Mouse (Mus musculus) heart, embryonic 10.5 days (tissue): ENCODE measurements around the gene Cdc37. TPM values are rescaled to one million over a fixed set of nuclear protein-coding genes. Genes with fewer than 3 reads are reported as not detected.
"Not testable (repeated sequence)": the region's sequence is repeated elsewhere in the genome, so short reads cannot be mapped to it uniquely, and the experiment has no call there.

ENCODE experiments used
- DNase-seq: peaks from one replicate; pipeline ENCODE4 v3.0.0-alpha.2; 2017; ENCODE audit warnings: low spot score
- H3K27ac ChIP-seq: fragments of 300-500 bp; sonication (generic); 2 replicates; pipeline ENCODE4 v1.5.1; 2016; ENCODE audit warnings: mild to moderate bottlenecking
- H3K27me3 ChIP-seq: fragments of 300-500 bp; sonication (generic); 2 replicates; pipeline ENCODE4 v1.6.1; 2016; ENCODE audit warnings: mild to moderate bottlenecking; ENCODE audit not compliant: poor library complexity, insufficient read depth, severe bottlenecking
- H3K36me3 ChIP-seq: fragments of 300-500 bp; sonication (generic); 2 replicates; pipeline ENCODE4 v1.6.1; 2016; ENCODE audit warnings: mild to moderate bottlenecking, moderate library complexity
- H3K4me1 ChIP-seq: fragments of 300-500 bp; sonication (generic); 2 replicates; pipeline ENCODE4 v1.6.1; 2016; ENCODE audit warnings: mild to moderate bottlenecking
- H3K4me3 ChIP-seq: fragments of 300-500 bp; sonication (generic); 2 replicates; pipeline ENCODE4 v1.5.1; 2016; ENCODE audit warnings: mild to moderate bottlenecking, moderate library complexity
- H3K9me3 ChIP-seq: fragments of 300-500 bp; sonication (generic); 2 replicates; pipeline ENCODE4 v1.6.1; 2016; ENCODE audit warnings: mild to moderate bottlenecking, moderate library complexity
- WGBS: fragments of 180-500 bp; shearing (Covaris S2); methylation state at CpG from one replicate; pipeline ENCODE4 v1.1.7; 2016; 5-methylcytosine and 5-hydroxymethylcytosine counted together
- polyA plus RNA-seq: library from polyadenylated mRNA; unstranded; fragments of >200 nt; fragmentation: Nextera tagmentation; extraction: Ambion mirVana; gene quantifications from 2 replicates; pipeline ENCODE4 v1.2.1, GENCODE M21; 2016

Gene Cdc37
- polyA plus RNA-seq, result 286 and 333 TPM in 2 replicates

DNA sequence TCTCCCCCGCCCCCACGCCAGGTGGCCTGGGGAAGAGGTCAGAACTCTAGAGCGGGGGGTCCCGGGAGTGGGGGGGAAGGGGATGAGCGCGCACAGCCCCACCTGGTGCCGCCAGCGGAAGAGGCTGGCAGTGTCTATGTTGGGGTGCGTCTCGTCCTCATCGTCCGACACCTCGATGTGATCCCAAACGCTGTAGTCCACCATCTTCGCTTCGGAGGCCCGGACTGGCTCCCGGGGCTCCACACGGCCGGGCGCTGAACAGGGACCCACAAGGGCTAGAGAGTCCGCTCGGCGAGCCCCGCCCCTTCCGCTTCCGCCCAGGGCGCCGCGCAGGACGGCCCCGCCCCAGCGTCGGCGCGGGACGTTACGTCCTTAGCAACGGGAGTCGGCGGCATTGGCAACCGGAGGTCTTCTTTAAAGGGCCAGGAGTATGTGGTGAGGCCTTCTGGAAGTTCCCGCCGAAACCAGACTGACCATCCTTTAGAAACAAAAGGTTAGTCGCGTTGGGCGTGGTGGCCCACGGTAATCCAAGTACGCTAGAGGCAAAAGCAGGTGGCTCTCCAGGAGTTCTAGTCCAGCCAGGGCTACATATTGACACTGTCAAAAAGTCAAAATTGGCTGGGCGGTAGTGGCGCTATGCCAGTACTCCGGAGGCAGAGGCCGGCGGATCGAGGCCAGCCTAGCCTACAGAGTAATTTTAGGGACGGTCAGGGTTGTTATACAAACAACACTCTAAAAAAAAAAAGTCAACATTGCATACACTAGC is at the start of gene Cdc37:
Gene Cdc37, minus strand, starts transcription at position 329 of the 766 bp plus-strand sequence.
- Histone ChIP-seq H3K4me1 (peaks cover 64% of the 10 kb centered on the region), H3K36me3 (peaks cover 18% of the 10 kb centered on the region), H3K9me3 (no peaks in the 10 kb centered on the region), H3K27me3 (no peaks in the 10 kb centered on the region), H3K27ac (peak within 1 kb of the TSS; percentile 87), H3K4me3 (peak within 1 kb of the TSS; percentile 79)
- peak; percentile 97 for DNase-seq
- WGBS, result 4% methylated on average over 56 of the region's 56 CpGs

DNA sequence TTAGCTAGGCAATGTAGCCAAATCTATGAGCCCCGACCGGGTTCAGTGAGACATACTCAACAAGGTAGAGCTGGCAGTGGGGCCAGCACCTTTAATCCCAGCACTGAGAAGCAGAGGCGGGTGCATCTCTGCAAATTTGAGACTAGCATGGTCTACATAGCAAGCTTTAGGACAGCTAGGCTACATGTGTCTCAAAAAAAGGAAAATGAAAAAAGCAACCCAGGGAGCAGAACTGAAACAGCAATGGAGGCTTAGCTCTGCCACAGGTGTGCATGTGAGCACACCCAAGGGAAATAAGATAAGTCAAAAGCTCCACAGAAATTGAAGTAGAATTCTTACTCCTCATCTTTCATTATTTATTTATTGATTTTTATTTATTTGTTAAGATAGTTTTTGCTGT is 49.2 kb upstream of the Cdc37 start:
- no peaks in the 10 kb centered on the region for H3K9me3 ChIP-seq
- peaks cover 23% of the 10 kb centered on the region for H3K4me1 ChIP-seq
- DNase-seq, result no peak
- WGBS, result 82% methylated on average over 3 of the region's 3 CpGs
- no peaks in the 10 kb centered on the region for H3K27me3 ChIP-seq
- no peak overlapping the region for H3K4me3 ChIP-seq
- H3K36me3 ChIP-seq, result peaks cover 30% of the 10 kb centered on the region
- H3K27ac ChIP-seq, result no peak overlapping the region

DNA sequence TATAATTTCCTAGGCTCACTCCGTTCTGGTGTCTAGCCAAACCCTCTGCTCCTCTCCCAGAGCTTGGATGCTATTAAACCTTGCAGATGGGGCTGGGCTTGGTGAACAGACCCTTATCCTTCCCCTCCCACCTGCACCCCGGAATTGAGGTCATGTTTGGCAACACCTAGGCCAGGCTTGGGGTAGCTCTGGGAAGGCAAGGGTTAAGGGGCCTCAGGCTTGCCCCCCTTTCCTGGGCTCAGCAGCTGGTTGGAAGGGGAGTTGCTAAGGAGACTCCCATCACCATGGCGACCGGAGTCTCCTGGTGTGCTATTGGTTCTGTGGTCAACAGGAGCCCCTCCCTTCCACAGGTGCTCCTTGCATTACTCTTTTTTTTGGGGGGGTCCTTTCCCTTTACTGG is 48.2 kb upstream of the Cdc37 start:
- H3K9me3 ChIP-seq, result no peaks in the 10 kb centered on the region
- peaks cover 29% of the 10 kb centered on the region; the same call in 1 of the 2 replicates for H3K36me3 ChIP-seq
- DNase-seq, result no peak
- no peaks in the 10 kb centered on the region for H3K27me3 ChIP-seq
- H3K27ac ChIP-seq, result no peak overlapping the region
- peaks cover 23% of the 10 kb centered on the region for H3K4me1 ChIP-seq
- H3K4me3 ChIP-seq, result no peak overlapping the region
- 43% methylated on average over 4 of the region's 4 CpGs for WGBS

DNA sequence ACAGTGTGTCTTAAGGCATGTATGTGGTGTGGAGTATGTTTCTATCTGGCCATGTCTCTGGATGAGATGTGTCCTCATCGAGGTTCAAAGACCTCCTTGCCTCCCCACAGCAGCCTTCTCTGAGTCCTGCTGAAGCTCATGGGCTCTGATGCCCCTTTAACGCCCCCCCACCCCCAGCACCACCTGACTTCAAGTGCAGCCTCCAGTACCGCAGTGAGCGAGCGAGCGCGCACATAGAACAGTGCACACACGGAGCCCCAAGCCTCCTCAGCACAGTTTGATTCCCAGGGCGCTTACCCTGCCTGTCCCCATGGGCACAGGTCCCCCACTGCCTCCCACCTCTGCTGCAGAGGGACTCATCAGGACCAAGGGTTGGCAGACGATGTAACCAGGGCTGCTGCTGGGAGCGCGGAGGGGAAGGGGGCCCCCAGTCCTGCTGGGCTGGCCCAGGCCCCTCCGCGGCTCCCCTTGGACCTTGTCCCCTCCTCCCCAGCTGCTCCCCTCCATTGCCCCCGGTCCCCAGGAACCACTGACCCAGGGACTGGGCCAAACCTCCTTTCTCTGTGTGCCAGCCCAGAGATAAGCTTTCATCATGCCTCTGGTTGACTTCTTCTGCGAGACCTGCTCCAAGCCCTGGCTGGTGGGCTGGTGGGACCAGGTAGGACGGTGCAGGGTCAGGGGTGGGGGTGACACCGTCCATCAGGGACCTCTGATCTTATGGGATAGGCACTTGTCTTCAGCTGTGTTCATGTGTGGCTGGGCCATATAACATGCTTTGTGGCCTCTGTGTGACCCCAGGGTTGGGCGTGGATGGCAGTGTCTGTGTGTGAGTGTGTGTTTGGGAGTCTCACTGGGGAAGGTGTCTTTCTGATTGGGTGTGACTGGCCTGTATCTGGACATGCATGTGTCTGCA is 47.0 kb upstream of the Cdc37 start:
- 54% methylated on average over 19 of the region's 19 CpGs for WGBS
- DNase-seq, result no peak
- no peaks in the 10 kb centered on the region for H3K27me3 ChIP-seq
- peaks cover 23% of the 10 kb centered on the region for H3K4me1 ChIP-seq
- H3K9me3 ChIP-seq, result no peaks in the 10 kb centered on the region
- peak overlapping the region; percentile 62 for H3K27ac ChIP-seq
- peak overlapping the region; percentile 34 for H3K4me3 ChIP-seq
- peaks cover 40% of the 10 kb centered on the region for H3K36me3 ChIP-seq

DNA sequence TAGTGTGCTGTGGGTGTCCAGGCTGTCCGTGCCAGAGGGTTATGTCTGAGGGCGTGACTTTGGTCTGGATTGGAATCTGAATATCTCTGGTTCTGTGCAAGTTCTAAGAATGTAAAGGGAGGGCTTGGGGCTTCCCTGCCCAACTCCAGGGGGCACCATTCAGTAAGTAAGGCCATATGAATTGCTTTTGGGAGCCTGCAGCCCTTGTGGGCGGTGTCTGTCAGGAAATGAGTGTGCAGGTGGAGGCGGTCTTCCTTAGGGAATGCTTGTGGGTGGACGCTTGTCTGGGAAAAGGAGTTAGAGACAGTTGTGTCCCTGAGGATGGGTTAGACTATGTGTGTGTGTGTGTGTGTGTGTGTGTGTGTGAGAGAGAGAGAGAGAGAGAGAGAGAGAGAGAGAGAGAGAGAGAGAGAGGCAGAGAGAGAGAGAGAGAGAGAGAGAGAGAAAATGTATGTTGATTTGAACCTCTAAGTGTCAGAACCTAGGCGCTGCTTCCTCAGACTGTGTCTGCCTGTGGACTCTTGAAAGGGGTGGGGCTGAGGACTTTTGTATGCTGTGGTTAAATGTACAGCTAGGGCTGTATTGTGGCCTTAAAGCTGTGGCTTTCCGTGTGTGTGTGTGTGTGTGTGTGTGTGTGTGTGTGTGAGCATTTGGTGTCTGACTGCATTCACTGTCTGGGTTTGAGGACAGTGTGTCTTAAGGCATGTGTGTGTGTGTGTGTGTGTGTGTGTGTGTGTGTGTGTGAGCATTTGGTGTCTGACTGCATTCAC is 46.1 kb upstream of the Cdc37 start:
- not testable (repeated sequence) for H3K9me3 ChIP-seq, H3K4me3 ChIP-seq, DNase-seq, H3K27me3 ChIP-seq, H3K27ac ChIP-seq
- WGBS, result 70% methylated on average over 7 of the region's 7 CpGs
- Histone ChIP-seq H3K4me1 (peaks cover 28% of the 10 kb centered on the region), H3K36me3 (peaks cover 35% of the 10 kb centered on the region)

DNA sequence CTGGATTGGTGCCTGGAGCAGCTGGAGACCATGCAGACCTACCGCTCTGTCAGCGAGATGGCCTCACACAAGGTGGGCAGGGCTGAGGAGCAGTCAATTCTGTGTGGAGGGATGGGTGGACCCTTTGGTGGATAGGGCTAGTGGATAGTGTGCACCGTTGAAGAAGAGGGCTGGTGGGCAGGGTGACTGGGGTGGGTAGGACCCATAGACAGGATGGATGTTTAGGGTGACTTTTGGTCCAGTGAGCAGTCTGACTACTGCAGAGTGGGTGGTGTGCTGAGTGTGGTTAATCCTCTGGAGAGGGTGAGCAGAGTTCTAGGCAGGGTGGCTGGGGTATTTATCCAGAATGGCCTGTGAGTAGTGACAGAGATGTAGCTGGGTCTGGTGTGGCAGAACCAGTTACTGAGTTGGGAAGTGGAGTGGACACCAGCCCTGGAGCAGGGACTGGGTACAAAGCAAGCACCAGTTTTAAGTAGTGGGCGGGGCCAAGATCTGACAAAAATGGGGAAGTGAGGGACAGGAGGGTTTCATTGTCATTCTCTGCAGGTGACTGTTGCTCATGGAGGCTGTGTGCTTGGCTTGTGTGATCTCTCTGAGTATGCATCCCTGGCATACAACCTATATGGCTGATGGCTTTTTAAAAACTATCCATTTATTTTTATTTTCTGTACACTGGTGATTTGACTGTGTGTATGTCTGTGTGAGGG is 45.2 kb upstream of the Cdc37 start:
- peaks cover 26% of the 10 kb centered on the region for H3K36me3 ChIP-seq
- DNase-seq, result no peak
- H3K27ac ChIP-seq, result no peak overlapping the region
- H3K4me3 ChIP-seq, result no peak overlapping the region
- H3K27me3 ChIP-seq, result no peaks in the 10 kb centered on the region
- WGBS, result 77% methylated on average over 4 of the region's 4 CpGs
- H3K9me3 ChIP-seq, result no peaks in the 10 kb centered on the region
- peaks cover 32% of the 10 kb centered on the region for H3K4me1 ChIP-seq

DNA sequence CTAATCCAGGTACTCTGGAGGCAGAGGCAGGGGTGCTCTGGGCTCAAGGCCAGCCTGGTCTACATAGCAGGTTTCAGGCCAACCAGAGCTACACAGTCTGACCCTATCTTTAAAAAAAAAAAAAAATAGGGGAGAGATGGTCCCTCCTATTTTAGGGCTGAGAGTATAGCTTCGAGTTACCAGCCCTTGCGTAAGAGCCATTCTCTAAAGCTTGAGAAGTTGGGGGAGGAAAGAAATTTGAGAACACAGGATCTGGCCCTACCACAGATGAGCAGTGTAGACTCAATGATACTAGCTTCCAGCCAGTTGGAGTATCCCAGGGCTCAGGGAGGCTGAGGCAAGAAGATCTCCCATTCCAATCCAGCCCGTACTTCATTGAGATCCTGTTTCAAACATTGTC is 44.0 kb upstream of the Cdc37 start:
- Histone ChIP-seq H3K9me3 (no peaks in the 10 kb centered on the region), H3K4me3 (no peak overlapping the region), H3K27ac (no peak overlapping the region), H3K36me3 (peaks cover 16% of the 10 kb centered on the region), H3K4me1 (peaks cover 32% of the 10 kb centered on the region), H3K27me3 (no peaks in the 10 kb centered on the region)
- WGBS, result 87% methylated on average over 3 of the region's 3 CpGs
- no peak for DNase-seq

DNA sequence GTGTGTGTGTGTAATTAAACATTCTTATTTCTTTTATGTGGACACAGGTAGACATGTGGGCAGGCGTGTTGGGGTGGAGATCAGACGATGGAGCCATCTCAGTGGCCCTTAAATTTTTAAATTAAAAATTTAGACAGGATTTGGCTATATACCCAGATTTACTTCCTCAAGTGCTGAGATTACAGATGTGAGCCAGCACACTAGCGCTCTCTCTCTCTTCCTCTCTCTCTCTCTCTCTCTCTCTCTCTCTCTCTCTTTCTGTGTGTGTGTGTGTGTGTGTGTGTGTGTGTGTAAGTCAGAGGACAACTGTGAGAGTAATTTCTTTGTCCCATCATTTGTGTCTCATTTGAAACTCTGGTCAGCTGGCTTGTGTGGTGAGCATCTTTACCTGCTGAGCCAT is 40.9 kb upstream of the Cdc37 start:
- H3K27me3 ChIP-seq, result peaks cover 3% of the 10 kb centered on the region; the same call in 1 of the 2 replicates
- H3K4me1 ChIP-seq, result peaks cover 26% of the 10 kb centered on the region
- H3K36me3 ChIP-seq, result peaks cover 15% of the 10 kb centered on the region
- WGBS, result 84% methylated on average over 3 of the region's 3 CpGs
- DNase-seq, result no peak
- no peaks in the 10 kb centered on the region for H3K9me3 ChIP-seq
- no peak overlapping the region for H3K4me3 ChIP-seq
- peak overlapping the region; percentile 36; the same call in 1 of the 2 replicates for H3K27ac ChIP-seq

DNA sequence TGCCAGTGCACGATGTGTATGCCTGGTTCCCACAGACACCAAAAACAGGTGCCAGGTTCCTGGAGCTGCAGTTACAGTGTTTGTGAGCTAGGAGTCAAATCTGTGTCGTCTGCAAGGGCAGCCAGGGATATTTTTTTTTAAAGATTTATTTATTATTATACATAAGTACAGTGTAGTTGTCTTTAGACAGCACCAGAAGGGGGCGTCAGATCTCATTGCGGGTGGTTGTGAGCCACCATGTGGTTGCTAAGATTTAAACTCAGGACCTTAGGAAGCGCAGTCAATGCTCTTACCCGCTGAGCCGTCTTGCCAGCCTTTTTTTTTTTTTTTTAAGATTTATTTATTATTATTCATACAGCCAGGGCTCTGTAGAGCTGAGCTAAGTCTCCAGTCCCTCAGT is 40.1 kb upstream of the Cdc37 start:
- WGBS, result 46% methylated on average over 7 of the region's 7 CpGs
- peaks cover 30% of the 10 kb centered on the region for H3K4me1 ChIP-seq
- H3K36me3 ChIP-seq, result peaks cover 15% of the 10 kb centered on the region
- no peak overlapping the region for H3K4me3 ChIP-seq
- H3K27ac ChIP-seq, result no peak overlapping the region; the same call in 1 of the 2 replicates
- peaks cover 9% of the 10 kb centered on the region for H3K27me3 ChIP-seq
- DNase-seq, result no peak
- H3K9me3 ChIP-seq, result no peaks in the 10 kb centered on the region

DNA sequence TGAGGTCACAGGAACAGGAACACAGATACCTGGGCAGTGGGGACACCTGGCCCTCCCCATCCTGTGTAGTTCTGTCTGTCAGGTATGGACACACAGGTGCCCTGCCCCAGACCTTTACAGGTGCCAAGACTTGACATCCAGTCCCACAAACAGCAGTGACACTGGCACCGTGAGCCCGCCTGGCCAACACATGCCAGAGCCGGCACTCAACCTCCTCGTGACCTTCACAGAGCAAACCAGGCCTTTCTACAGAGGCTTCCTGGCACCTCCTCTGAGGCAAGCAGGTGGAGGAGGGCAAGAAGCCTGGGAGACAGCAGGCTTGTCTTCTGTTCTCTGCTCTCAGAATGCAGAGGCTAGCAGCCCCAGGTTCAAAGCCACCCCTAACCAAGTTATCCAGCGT is 35.7 kb upstream of the Cdc37 start:
- peaks cover 51% of the 10 kb centered on the region for H3K4me1 ChIP-seq
- H3K27ac ChIP-seq, result peak overlapping the region; percentile 49
- no peaks in the 10 kb centered on the region for H3K9me3 ChIP-seq
- no peaks in the 10 kb centered on the region for H3K36me3 ChIP-seq
- no peak overlapping the region for H3K4me3 ChIP-seq
- WGBS, result 89% methylated on average over 5 of the region's 5 CpGs
- DNase-seq, result no peak
- peaks cover 25% of the 10 kb centered on the region for H3K27me3 ChIP-seq

DNA sequence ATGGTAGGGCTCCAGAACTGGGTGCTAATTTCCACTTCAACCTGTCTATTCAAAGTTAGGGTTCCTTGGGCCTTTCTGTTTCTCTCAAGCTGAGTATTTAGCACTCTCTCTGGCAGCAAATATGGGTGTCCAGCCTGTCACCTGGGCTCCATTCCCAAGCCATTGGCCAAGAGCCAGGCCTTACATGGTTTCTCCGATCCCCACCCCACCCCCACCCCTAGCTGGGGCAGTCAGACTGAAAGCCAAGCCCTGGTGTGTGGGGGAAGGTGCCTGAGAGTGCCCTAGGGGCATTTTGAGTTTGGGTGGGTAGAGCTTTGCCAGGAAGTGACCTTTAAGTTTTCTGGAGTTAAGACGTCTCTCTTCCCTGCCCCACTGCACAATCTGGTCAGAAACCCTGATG is 35.0 kb upstream of the Cdc37 start:
- H3K27me3 ChIP-seq, result peaks cover 25% of the 10 kb centered on the region
- H3K4me1 ChIP-seq, result peaks cover 55% of the 10 kb centered on the region
- no peak overlapping the region for H3K27ac ChIP-seq

DNA sequence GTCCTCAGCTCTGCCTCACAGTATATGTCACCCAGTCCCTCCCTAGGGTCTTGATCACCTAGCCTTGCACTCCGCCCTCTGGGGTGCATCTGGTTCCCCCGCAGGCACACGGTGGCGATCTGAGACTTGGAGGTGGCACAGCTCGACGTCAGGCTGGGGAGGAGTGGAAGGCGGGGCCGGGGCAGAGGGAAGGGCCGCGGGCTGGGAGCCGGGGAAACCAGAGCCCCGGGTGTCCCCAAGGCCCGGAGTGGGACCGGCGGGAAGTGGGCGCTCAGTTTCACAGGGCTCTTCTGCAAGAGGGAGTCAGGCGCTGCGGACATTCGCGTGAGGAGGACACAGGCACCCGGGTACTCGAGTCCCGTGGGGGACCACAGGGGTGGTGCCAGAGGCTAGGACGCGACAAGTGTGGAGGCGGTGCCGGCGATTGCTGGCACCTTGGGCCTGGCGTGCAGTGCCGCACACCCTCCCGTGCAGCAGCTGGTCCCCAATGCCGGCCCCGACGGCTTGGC is 34.2 kb upstream of the Cdc37 start:
- Histone ChIP-seq H3K4me1 (peaks cover 57% of the 10 kb centered on the region), H3K36me3 (no peaks in the 10 kb centered on the region), H3K27ac (peak overlapping the region; percentile 76), H3K27me3 (peaks cover 25% of the 10 kb centered on the region), H3K9me3 (no peaks in the 10 kb centered on the region), H3K4me3 (peak overlapping the region; percentile 58)
- 5% methylated on average over 34 of the region's 34 CpGs for WGBS
- DNase-seq, result no peak

More for the DNA sequence above, 35.0 kb upstream of the Cdc37 start:
- Histone ChIP-seq H3K9me3 (no peaks in the 10 kb centered on the region), H3K36me3 (no peaks in the 10 kb centered on the region), H3K4me3 (peak overlapping the region; percentile 58; the same call in 1 of the 2 replicates)
- 32% methylated on average over 2 of the region's 2 CpGs for WGBS
- DNase-seq, result no peak
